Mouse (Mus musculus): ENCODE measurements around the gene Adamts6.

Gene Adamts6

GRCm38 (mm10) chr13:104517638-104518311, 230.1 kb downstream of the Adamts6 start:
- no peak for DNase-seq

GRCm38 (mm10) chr13:104518312-104519005, 230.8 kb downstream of the Adamts6 start:
- peak; percentile 93 to 95 for DNase-seq

- DNase-seq = peak; percentile 20 to 46
Observed at GRCm38 (mm10) chr13:104519006-104519695, 231.5 kb downstream of the Adamts6 start.

GRCm38 (mm10) chr13:104519981-104520380, 232.3 kb downstream of the Adamts6 start:
- no peak for DNase-seq

- no peak for DNase-seq
Observed at GRCm38 (mm10) chr13:104520461-104520860, 232.8 kb downstream of the Adamts6 start.

GRCm38 (mm10) chr13:104521532-104521931, 233.9 kb downstream of the Adamts6 start:
- DNase-seq = no peak

- DNase-seq = no peak
Observed at GRCm38 (mm10) chr13:104525656-104526055, 238.0 kb downstream of the Adamts6 start.

GRCm38 (mm10) chr13:104529238-104529637, 241.6 kb downstream of the Adamts6 start:
- no peak for DNase-seq

- DNase-seq = no peak
Observed at GRCm38 (mm10) chr13:104531841-104532240, 244.2 kb downstream of the Adamts6 start.

GRCm38 (mm10) chr13:104532723-104533122, 245.1 kb downstream of the Adamts6 start:
- no peak for DNase-seq

GRCm38 (mm10) chr13:104533806-104534495, 246.3 kb downstream of the Adamts6 start:
- DNase-seq = peak; percentile 6 to 32

- no peak for DNase-seq
Observed at GRCm38 (mm10) chr13:104540861-104541398, 253.3 kb downstream of the Adamts6 start.

- peak in 1 of 2 experiments; percentile 11 for DNase-seq
Observed at GRCm38 (mm10) chr13:104542123-104542758, 254.6 kb downstream of the Adamts6 start.

- no peak for DNase-seq
Observed at GRCm38 (mm10) chr13:104542759-104543141, 255.1 kb downstream of the Adamts6 start.
